Mouse (Mus musculus) thymus, adult 2 months (tissue): Measurements from ENCODE around the gene Ccdc28b. TPM values are rescaled to one million over a fixed set of nuclear protein-coding genes. Genes with fewer than 3 reads are reported as not detected.

Source experiments
- DNase-seq: peaks from one replicate; pipeline ENCODE4 v3.0.0; 2021
- H3K27ac ChIP-seq: fragments of 200-500 bp; 2 replicates; pipeline ENCODE4 v1.5.1; 2012; ENCODE audit warnings: low read length, control low read depth; ENCODE audit not compliant: control insufficient read depth, insufficient read depth
- H3K27me3 ChIP-seq: fragments of 200-500 bp; 2 replicates; pipeline ENCODE4 v1.6.1; 2012; ENCODE audit warnings: mild to moderate bottlenecking, low read length, moderate library complexity, mixed read lengths; ENCODE audit not compliant: control insufficient read depth, insufficient read depth
- H3K36me3 ChIP-seq: fragments of 200-500 bp; 2 replicates; pipeline ENCODE4 v1.6.1; 2012; ENCODE audit warnings: mild to moderate bottlenecking, low read length, moderate library complexity; ENCODE audit not compliant: control insufficient read depth, insufficient read depth
- H3K4me1 ChIP-seq: fragments of 200-500 bp; replicated peaks from 2 replicates; pipeline ENCODE4 v1.6.1; 2012; ENCODE audit warnings: low read length; ENCODE audit not compliant: control insufficient read depth, insufficient read depth
- H3K4me3 ChIP-seq: fragments of 200-500 bp; 2 replicates; pipeline ENCODE4 v1.5.1; 2012; ENCODE audit warnings: mild to moderate bottlenecking, low read length, control low read depth, moderate library complexity; ENCODE audit not compliant: control insufficient read depth, insufficient read depth
- CTCF ChIP-seq: fragments of 200-500 bp; IDR thresholded peaks from 2 replicates; pipeline ENCODE4 v1.5.1; 2012; ENCODE audit warnings: mild to moderate bottlenecking, control low read depth, low read length, moderate library complexity, borderline replicate concordance; ENCODE audit not compliant: control insufficient read depth, poor library complexity, insufficient read depth; ENCODE audit errors: extremely low read depth
- POLR2A ChIP-seq: fragments of 200-500 bp; IDR thresholded peaks from 2 replicates; pipeline ENCODE4 v1.6.1; 2012; ENCODE audit warnings: mild to moderate bottlenecking, low read length, control low read depth, moderate library complexity; ENCODE audit not compliant: control insufficient read depth, poor library complexity, insufficient read depth; ENCODE audit errors: extremely low read depth
- WGBS: fragments of 180-500 bp; shearing (Covaris S2); methylation state at CpG from one replicate; pipeline ENCODE4 v1.1.7; 2018; 5-methylcytosine and 5-hydroxymethylcytosine counted together
- polyA plus RNA-seq: library from polyadenylated mRNA; depleted of rRNA; stranded (reverse); fragments of >200 nt; gene quantifications from 2 replicates; pipeline ENCODE4 v1.2.3, GENCODE M21; 2012; rRNA removed

Gene Ccdc28b
- 34.8 and 35.3 TPM in 2 replicates for polyA plus RNA-seq

- H3K4me1 ChIP-seq, result peaks cover 30% of the 10 kb centered on the region
- TF ChIP-seq CTCF (no peak), POLR2A (no peak)
- peak within 1 kb of the TSS; percentile 80 for H3K4me3 ChIP-seq
- peaks cover 13% of the 10 kb centered on the region for H3K36me3 ChIP-seq
- H3K27me3 ChIP-seq, result no peaks in the 10 kb centered on the region
- peak within 1 kb of the TSS; percentile 98 for H3K27ac ChIP-seq
- 2% methylated on average over 10 of the region's 10 CpGs for WGBS
- DNase-seq, result peak; percentile 46
Observed at GRCm38 (mm10) chr4:129623681-129624091, at the start of gene Ccdc28b. Gene Ccdc28b (minus strand): TSS chr4:129623947.

- Histone ChIP-seq H3K4me3 (peak overlapping the region; percentile 93), H3K4me1 (peaks cover 5% of the 10 kb centered on the region), H3K27me3 (no peaks in the 10 kb centered on the region), H3K27ac (no peak overlapping the region), H3K36me3 (no peaks in the 10 kb centered on the region)
- TF ChIP-seq POLR2A, result no peak
- no peak for TF ChIP-seq CTCF
- WGBS, result 7% methylated on average over 10 of the region's 10 CpGs
- no peak for DNase-seq
Observed at GRCm38 (mm10) chr4:129672878-129673449, 49.2 kb upstream of the Ccdc28b start.

- TF ChIP-seq CTCF, result peak; percentile 29; the same call in 1 of the 2 replicates
- TF ChIP-seq POLR2A, result 0 out of 2 replicates have a peak, but pooled peaks have one; percentile 18
- under 1% methylated on average over 65 of the region's 65 CpGs for WGBS
- DNase-seq, result peak; percentile 86
- Histone ChIP-seq H3K27ac (no peak within 1 kb of the TSS), H3K4me1 (peaks cover 5% of the 10 kb centered on the region), H3K36me3 (no peaks in the 10 kb centered on the region), H3K4me3 (peak within 1 kb of the TSS; percentile 93), H3K27me3 (no peaks in the 10 kb centered on the region)
Observed at GRCm38 (mm10) chr4:129672083-129672877, 48.5 kb upstream of the Ccdc28b start, which contains the start of gene Kpna6. Gene Kpna6 (minus strand): TSS chr4:129672767.

GRCm38 (mm10) chr4:129671491-129672082, 47.8 kb upstream of the Ccdc28b start:
- Histone ChIP-seq H3K4me1 (peaks cover 5% of the 10 kb centered on the region), H3K36me3 (no peaks in the 10 kb centered on the region), H3K4me3 (peak overlapping the region; percentile 93), H3K27ac (no peak overlapping the region), H3K27me3 (no peaks in the 10 kb centered on the region)
- 6% methylated on average over 12 of the region's 12 CpGs for WGBS
- peak; percentile 64 for DNase-seq
- TF ChIP-seq CTCF (no peak), POLR2A (no peak)

GRCm38 (mm10) chr4:129662255-129662813, 38.6 kb upstream of the Ccdc28b start:
- H3K36me3 ChIP-seq, result peaks cover 32% of the 10 kb centered on the region
- TF ChIP-seq CTCF (no peak), POLR2A (no peak)

GRCm38 (mm10) chr4:129661584-129661983, 37.8 kb upstream of the Ccdc28b start:
- Histone ChIP-seq H3K36me3 (peaks cover 40% of the 10 kb centered on the region), H3K27me3 (no peaks in the 10 kb centered on the region), H3K4me1 (no peaks in the 10 kb centered on the region; the same call in 1 of the 2 replicates), H3K27ac (no peak overlapping the region), H3K4me3 (no peak overlapping the region)
- 96% methylated on average over 3 of the region's 3 CpGs for WGBS
- no peak for DNase-seq
- no peak for TF ChIP-seq CTCF
- no peak for TF ChIP-seq POLR2A

More at GRCm38 (mm10) chr4:129662255-129662813, 38.6 kb upstream of the Ccdc28b start:
- no peak for DNase-seq
- H3K4me3 ChIP-seq, result no peak overlapping the region
- no peaks in the 10 kb centered on the region for H3K27me3 ChIP-seq
- H3K4me1 ChIP-seq, result no peaks in the 10 kb centered on the region; the same call in 1 of the 2 replicates
- H3K27ac ChIP-seq, result no peak overlapping the region
- WGBS, result 41% methylated on average over 3 of the region's 3 CpGs
